Mouse (Mus musculus) liver, embryonic 12.5 days (tissue): Measurements from ENCODE around the gene Aldh8a1. TPM values are rescaled to one million over a fixed set of nuclear protein-coding genes. Genes with fewer than 3 reads are reported as not detected.

ENCODE experiments used
- ATAC-seq: fragments of 200-750 bp; cut with Nextera tagmentation; 2 replicates; pipeline ENCODE4 v1.8.0; 2017; ENCODE audit warnings: moderate number of reproducible peaks, mild to moderate bottlenecking, moderate library complexity
- H3K27ac ChIP-seq: fragments of 300-500 bp; sonication (generic); 2 replicates; pipeline ENCODE4 v1.5.1; 2016; ENCODE audit warnings: mild to moderate bottlenecking
- H3K27me3 ChIP-seq: fragments of 300-500 bp; sonication (generic); replicated peaks from 2 replicates; pipeline ENCODE4 v1.6.1; 2016; ENCODE audit warnings: mild to moderate bottlenecking, moderate library complexity
- H3K36me3 ChIP-seq: fragments of 300-500 bp; sonication (generic); 2 replicates; pipeline ENCODE4 v1.6.1; 2016; ENCODE audit warnings: mild to moderate bottlenecking, moderate library complexity
- H3K4me1 ChIP-seq: fragments of 300-500 bp; sonication (generic); 2 replicates; pipeline ENCODE4 v1.6.1; 2016
- H3K4me2 ChIP-seq: fragments of 300-500 bp; sonication (generic); 2 replicates; pipeline ENCODE4 v1.6.1; 2016; ENCODE audit warnings: mild to moderate bottlenecking, moderate library complexity
- H3K4me3 ChIP-seq: fragments of 300-500 bp; sonication (generic); 2 replicates; pipeline ENCODE4 v1.5.1; 2016; ENCODE audit warnings: mild to moderate bottlenecking, moderate library complexity
- H3K9ac ChIP-seq: fragments of 300-500 bp; sonication (generic); 2 replicates; pipeline ENCODE4 v1.6.1; 2016; ENCODE audit warnings: mild to moderate bottlenecking, moderate library complexity
- H3K9me3 ChIP-seq: fragments of 300-500 bp; sonication (generic); replicated peaks from 2 replicates; pipeline ENCODE4 v1.6.1; 2016; ENCODE audit warnings: mild to moderate bottlenecking, moderate library complexity
- WGBS: fragments of 180-500 bp; shearing (Covaris S2); methylation state at CpG from one replicate; pipeline ENCODE4 v1.1.7; 2016; ENCODE audit not compliant: insufficient replicate concordance; 5-methylcytosine and 5-hydroxymethylcytosine counted together
- polyA plus RNA-seq: library from polyadenylated mRNA; unstranded; fragments of >200 nt; fragmentation: Nextera tagmentation; extraction: Ambion mirVana; gene quantifications from 2 replicates; pipeline ENCODE4 v1.2.1, GENCODE M21; 2016

The Aldh8a1 gene
- polyA plus RNA-seq, 1 experiment from 2014 or later, result 5.1 TPM

- Histone ChIP-seq H3K4me2 (peak overlapping the region; percentile 48), H3K36me3 (no peaks in the 10 kb centered on the region), H3K4me3 (no peak overlapping the region), H3K9ac (no peak overlapping the region), H3K9me3 (no peaks in the 10 kb centered on the region), H3K27ac (no peak overlapping the region), H3K27me3 (no peaks in the 10 kb centered on the region), H3K4me1 (peaks cover 21% of the 10 kb centered on the region)
- 29% methylated on average over 24 of the region's 24 CpGs for WGBS
- ATAC-seq, result 0 out of 2 replicates have a peak, but pooled peaks have one; percentile 30
These were observed 43.6 kb downstream of the Aldh8a1 start for GRCm38 (mm10) chr10:21420457-21421424.

- no peak overlapping the region for H3K27ac ChIP-seq
- no peaks in the 10 kb centered on the region for H3K9me3 ChIP-seq
- H3K4me1 ChIP-seq, result no peaks in the 10 kb centered on the region
- H3K27me3 ChIP-seq, result no peaks in the 10 kb centered on the region
- H3K4me3 ChIP-seq, result no peak overlapping the region
- H3K4me2 ChIP-seq, result no peak overlapping the region
- no peak for ATAC-seq
- 60% methylated on average over 3 of the region's 3 CpGs for whole genome bisulfite sequencing
- H3K9ac ChIP-seq, result no peak overlapping the region
- no peaks in the 10 kb centered on the region for H3K36me3 ChIP-seq
These were observed 49.4 kb downstream of the Aldh8a1 start for GRCm38 (mm10) chr10:21426515-21426914.

GRCm38 (mm10) chr10:21427996-21428395 is 50.9 kb downstream of the Aldh8a1 start:
- H3K9me3 ChIP-seq, result no peaks in the 10 kb centered on the region
- 60% methylated on average over 6 of the region's 6 CpGs for WGBS
- H3K4me1 ChIP-seq, result no peaks in the 10 kb centered on the region
- H3K4me2 ChIP-seq, result no peak overlapping the region
- no peaks in the 10 kb centered on the region for H3K27me3 ChIP-seq
- H3K9ac ChIP-seq, result no peak overlapping the region
- H3K4me3 ChIP-seq, result no peak overlapping the region
- no peak overlapping the region for H3K27ac ChIP-seq
- no peak for ATAC-seq
- no peaks in the 10 kb centered on the region for H3K36me3 ChIP-seq

GRCm38 (mm10) chr10:21439268-21439667 is 62.2 kb downstream of the Aldh8a1 start:
- Histone ChIP-seq H3K27ac (no peak overlapping the region), H3K9ac (no peak overlapping the region)
- whole genome bisulfite sequencing, result 78% methylated on average over 1 of the region's 1 CpGs

GRCm38 (mm10) chr10:21441020-21441419 is 63.9 kb downstream of the Aldh8a1 start:
- 59% methylated on average over 4 of the region's 4 CpGs for WGBS
- Histone ChIP-seq H3K4me3 (no peak overlapping the region), H3K9me3 (no peaks in the 10 kb centered on the region), H3K4me1 (peaks cover 13% of the 10 kb centered on the region), H3K27ac (no peak overlapping the region), H3K4me2 (no peak overlapping the region), H3K27me3 (no peaks in the 10 kb centered on the region), H3K36me3 (no peaks in the 10 kb centered on the region), H3K9ac (no peak overlapping the region)
- ATAC-seq, result no peak

More at GRCm38 (mm10) chr10:21439268-21439667, 62.2 kb downstream of the Aldh8a1 start:
- Histone ChIP-seq H3K9me3 (no peaks in the 10 kb centered on the region), H3K4me1 (peaks cover 9% of the 10 kb centered on the region), H3K27me3 (no peaks in the 10 kb centered on the region), H3K4me2 (no peak overlapping the region), H3K4me3 (no peak overlapping the region), H3K36me3 (no peaks in the 10 kb centered on the region)
- no peak for ATAC-seq

- Histone ChIP-seq H3K9me3 (no peaks in the 10 kb centered on the region), H3K9ac (no peak overlapping the region), H3K4me1 (peaks cover 13% of the 10 kb centered on the region), H3K27ac (no peak overlapping the region), H3K4me2 (no peak overlapping the region), H3K4me3 (no peak overlapping the region), H3K27me3 (no peaks in the 10 kb centered on the region), H3K36me3 (no peaks in the 10 kb centered on the region)
- no peak for ATAC-seq
- WGBS, result 58% methylated on average over 4 of the region's 4 CpGs
These were observed 64.6 kb downstream of the Aldh8a1 start for GRCm38 (mm10) chr10:21441690-21442089.

GRCm38 (mm10) chr10:21443646-21444324 is 66.7 kb downstream of the Aldh8a1 start:
- Histone ChIP-seq H3K4me2 (no peak overlapping the region), H3K9me3 (no peaks in the 10 kb centered on the region), H3K36me3 (no peaks in the 10 kb centered on the region), H3K27me3 (no peaks in the 10 kb centered on the region), H3K27ac (no peak overlapping the region), H3K4me1 (peaks cover 13% of the 10 kb centered on the region), H3K4me3 (no peak overlapping the region), H3K9ac (no peak overlapping the region)
- 48% methylated on average over 8 of the region's 8 CpGs for WGBS
- ATAC-seq, result no peak; the same call in 1 of the 2 replicates

GRCm38 (mm10) chr10:21444410-21444809 is 67.3 kb downstream of the Aldh8a1 start:
- no peak overlapping the region for H3K4me3 ChIP-seq
- peaks cover 13% of the 10 kb centered on the region for H3K4me1 ChIP-seq
- H3K27me3 ChIP-seq, result no peaks in the 10 kb centered on the region
- no peak overlapping the region for H3K9ac ChIP-seq
- H3K27ac ChIP-seq, result no peak overlapping the region
- no peaks in the 10 kb centered on the region for H3K36me3 ChIP-seq
- WGBS, result 43% methylated on average over 9 of the region's 9 CpGs
- no peaks in the 10 kb centered on the region for H3K9me3 ChIP-seq
- no peak overlapping the region for H3K4me2 ChIP-seq
- peak; percentile 78 for ATAC-seq

Other genes starting within 250 kb of the Aldh8a1 start
- gene Myb, start 216.3 kb upstream of the Aldh8a1 start, polyA plus RNA-seq, result 24.3 and 24.7 TPM in 2 replicates
- gene Hbs1l, start 81.3 kb upstream of the Aldh8a1 start, polyA plus RNA-seq, result 89.2 and 89.3 TPM in 2 replicates
- not detected in 2 replicates for gene 1700020N01Rik, start 215.9 kb downstream of the Aldh8a1 start, polyA plus RNA-seq